Mouse (Mus musculus): ENCODE data around the gene Fam222b.

DNA sequence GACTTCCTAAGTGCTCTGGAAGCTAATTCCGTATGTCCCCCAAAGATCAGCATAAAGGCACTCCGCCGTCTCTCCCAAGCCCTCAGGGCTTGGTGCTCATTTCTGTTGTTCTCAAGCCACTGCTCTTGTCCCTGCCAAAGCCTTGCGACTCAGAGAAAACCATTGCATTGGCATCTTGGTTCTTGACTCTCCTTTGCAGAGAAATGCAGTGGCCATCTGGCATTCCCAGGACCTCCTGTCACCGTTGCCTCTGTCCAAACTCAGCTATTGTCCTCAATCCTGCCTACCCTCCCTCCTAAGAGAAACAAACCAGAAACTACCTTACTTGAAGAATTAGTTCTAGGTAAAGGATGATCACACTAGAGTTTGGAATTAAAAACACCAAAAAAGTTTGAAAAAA, 61.2 kb downstream of the Fam222b start:
- TF ChIP-seq POLR2A (IDR thresholded peaks at IDR 0.05; ENCODE audit: low read depth, low read length) (no peak), CTCF (IDR thresholded peaks at IDR 0.05; ENCODE audit: extremely low read depth, insufficient read depth, insufficient read length, insufficient replicate concordance) (no peak)

Measured in spleen, adult 2 months (tissue).